Mouse (Mus musculus): ENCODE data around the gene Mars2.

GRCm38 (mm10) chr1:55192824-55193223, 44.2 kb upstream of the Mars2 start:
- TF ChIP-seq CTCF (IDR thresholded peaks at IDR 0.05; ENCODE audit: low read depth) (peak; percentile 71), EP300 (optimal IDR thresholded peaks at IDR 0.05) (no peak)

Measured in stomach, postnatal 0 days (tissue).